Mouse (Mus musculus) kidney, adult 11 months (tissue): ENCODE data around the gene Syf2.

Experiments used
- DNase-seq: peaks from one replicate; pipeline ENCODE4 v3.0.0; 2022

Syf2 gene

DNA sequence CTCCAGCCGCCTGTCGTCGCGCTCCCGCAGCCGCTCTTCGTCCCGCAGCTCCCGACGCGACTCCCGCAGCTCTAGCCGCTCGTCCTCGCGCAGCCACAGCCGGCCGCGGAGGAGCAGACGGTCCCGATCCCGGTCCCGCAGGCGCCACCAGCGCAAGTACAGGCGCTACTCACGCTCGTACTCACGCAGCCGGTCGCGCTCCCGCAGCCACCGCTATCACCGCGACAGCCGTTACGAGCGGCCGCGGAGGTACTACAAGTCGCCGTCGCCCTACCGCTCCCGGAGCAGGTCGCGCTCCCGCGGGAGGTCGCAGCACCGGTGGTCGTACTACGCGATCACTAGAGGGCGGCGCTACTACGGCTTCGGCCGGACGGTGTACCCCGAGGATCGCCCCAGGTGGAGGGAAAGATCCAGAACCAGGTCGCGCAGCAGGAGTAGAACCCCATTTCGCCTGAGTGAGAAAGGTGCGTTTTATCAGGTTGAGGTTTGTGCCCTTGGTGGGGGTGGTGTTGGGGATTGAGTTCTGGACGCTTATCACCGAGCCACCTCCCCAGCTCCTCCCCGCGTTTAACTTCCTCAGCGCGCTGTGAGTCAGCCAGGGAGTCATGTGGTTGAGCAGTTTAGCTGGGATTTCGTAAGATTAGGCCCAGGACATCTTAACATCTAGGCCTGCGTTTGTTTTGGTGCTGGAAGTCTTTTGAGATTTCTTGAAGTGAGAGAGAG, 6.5 kb upstream of the Syf2 start:
- DNase-seq = peak; percentile 59

DNA sequence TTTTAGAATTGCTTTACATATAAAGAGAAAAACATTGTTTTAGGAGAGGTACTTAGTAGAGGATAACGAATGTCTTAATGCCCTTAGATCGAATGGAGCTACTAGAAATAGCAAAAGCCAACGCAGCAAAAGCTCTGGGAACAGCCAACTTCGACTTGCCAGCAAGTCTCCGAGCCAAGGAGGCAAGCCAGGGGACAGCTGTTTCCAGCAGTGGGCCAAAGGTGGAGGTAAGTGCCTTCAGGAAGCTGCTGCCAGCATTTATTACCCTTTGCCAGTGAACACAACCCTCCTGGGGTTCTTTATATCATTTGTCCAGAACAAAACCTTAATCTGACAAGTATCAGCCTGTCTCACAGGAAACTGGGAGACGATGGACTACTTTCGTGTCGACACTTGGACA, 5.5 kb upstream of the Syf2 start:
- peak; percentile 52 for DNase-seq

DNA sequence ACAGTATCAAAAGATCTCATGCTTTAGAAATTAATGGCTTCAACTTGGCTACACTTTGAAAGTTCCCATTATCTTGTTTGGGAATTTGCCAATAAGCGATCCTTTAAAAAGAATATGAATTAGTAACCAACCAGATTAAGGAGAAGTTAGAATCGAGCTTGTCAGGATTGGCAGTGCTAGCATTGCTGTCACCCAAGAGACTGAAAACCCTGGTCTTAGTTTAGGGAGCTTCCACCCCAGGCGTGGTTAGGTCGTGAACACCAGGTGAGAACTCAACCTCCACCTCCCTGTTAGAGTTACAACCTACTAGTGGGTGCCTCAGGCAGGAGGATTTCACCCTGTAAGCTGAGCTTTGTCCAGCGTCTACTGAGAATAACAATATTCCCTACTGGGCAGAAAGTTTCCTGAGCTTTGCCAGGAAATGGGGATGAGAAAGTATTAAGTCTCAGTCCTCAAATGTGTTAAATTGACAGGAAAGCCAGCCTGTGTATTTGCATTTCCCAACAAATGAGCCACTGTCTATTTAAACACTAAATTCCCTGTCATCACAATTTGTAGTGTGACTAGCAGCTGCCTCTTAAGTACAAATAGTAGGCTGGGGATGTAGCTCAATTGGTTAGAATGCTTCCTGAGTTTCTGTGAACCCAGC, 2.8 kb upstream of the Syf2 start:
- DNase-seq = no peak

DNA sequence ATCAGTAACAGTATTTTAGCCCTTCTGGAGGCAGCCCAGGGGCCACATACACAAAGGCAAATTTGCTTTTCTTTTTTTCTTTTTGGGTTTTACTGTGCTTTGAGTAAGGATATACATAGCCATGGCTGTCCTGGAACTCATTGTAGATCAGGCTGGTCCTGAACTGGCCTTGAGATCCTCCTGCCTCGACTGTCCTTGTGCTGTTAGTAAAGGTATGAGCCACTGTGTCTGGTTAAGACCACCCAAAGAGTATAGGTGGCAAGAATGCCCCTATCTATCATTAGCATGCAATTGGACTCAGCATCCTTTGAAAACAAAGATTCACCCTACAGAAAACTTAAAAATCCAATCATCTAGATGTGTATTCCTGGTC, 2.2 kb upstream of the Syf2 start:
- DNase-seq = no peak

DNA sequence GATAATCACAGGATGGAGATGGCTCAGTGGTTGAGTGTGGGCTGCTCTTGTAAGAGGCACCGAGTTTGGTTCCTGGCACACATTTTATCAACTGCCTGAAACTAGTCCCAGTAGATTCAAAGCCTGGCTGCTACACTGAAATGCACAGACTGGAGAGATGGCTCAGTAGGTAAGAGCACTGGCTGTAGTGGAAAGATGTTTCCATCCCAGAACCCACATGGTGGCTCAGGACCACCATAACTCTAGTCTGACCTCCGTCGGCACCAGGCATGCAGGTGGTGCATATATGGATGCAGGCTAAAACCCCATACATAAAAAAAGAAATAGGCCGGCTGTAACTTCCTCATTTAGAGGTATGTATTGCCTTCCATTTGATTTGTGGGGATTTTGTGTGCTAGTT, 1.2 kb upstream of the Syf2 start:
- no peak for DNase-seq

DNA sequence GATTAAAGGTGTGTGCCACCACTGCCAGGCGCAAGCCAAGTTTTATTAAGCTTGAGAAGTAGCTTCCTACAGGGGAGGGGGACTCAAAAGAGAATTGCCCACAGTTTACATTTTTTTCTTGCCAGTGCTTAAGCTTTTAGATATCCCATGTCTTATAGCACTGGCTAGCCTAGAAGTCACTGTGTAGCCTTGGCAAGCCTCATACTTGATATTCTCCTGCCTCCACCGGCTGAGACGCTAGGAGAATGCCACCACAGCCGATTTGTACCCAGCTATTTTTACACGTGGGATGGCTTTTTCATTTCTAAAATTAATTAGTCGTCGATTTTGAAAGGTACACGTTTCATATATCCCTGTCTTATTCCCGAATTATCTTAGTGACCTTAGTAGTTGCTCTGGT, 508 bp upstream of the Syf2 start:
- no peak for DNase-seq

DNA sequence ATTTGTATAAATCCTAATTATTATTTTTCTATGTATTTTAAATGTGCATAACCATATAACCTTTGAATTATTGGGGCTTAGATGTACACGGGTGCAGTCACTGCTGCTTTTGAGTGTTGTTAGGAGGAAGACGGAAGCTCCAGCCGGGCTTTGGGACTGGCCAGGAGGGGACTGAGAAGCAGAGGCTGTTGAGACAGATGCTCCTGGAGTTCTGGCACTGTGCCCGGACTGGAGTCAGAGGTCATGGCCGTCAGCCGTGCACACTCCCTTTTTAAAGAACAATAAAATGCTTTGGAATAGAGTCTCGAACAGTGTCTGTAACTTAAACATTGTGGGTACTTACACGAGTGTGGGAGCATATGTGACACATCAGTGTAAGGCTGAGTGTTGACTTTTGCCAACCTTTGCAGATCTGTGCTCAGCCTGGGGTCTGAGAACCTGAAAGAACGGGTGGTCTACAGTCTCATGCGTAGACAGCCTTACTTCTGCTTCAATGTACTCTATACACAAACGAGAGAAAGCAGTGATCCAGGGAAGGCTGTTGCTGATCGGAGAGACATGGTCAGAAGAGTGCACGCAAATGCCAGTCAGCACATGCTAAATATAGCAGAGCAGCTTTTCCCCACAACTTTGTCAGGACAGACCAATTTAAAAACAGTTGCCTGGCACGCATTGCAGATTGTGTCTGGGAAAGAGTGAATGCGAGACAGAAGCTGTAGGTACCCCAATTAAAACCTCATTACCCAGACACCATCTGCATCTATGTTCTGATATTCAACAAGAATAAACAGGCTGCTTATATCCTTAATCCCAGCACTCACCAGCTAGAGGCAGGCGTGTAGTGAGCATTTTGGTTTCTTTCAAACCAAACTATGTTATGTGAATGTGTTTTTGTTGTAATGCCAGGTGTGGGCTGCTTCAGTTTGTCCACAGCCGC, 6.8 kb downstream of the Syf2 start:
- no peak for DNase-seq

DNA sequence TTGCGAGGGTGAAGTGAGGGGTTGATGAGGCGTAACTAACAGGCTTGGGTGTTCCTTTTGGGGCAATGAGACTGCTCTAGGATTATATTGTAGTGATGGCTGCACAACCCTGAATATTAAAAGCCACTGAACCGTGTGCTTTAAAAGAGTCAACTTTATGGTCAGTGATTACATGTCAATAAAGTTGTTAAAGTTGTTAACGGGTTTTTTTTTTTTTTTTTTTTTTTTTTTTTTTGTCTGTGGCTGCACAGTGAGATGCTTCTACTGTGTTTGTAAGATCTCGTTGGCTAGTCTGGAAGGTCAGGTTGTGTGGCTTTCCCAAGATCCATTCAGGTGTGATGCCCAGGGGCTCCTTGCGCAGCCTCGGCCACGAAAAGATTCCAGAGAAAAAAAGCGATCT, 9.2 kb downstream of the Syf2 start:
- no peak for DNase-seq

DNA sequence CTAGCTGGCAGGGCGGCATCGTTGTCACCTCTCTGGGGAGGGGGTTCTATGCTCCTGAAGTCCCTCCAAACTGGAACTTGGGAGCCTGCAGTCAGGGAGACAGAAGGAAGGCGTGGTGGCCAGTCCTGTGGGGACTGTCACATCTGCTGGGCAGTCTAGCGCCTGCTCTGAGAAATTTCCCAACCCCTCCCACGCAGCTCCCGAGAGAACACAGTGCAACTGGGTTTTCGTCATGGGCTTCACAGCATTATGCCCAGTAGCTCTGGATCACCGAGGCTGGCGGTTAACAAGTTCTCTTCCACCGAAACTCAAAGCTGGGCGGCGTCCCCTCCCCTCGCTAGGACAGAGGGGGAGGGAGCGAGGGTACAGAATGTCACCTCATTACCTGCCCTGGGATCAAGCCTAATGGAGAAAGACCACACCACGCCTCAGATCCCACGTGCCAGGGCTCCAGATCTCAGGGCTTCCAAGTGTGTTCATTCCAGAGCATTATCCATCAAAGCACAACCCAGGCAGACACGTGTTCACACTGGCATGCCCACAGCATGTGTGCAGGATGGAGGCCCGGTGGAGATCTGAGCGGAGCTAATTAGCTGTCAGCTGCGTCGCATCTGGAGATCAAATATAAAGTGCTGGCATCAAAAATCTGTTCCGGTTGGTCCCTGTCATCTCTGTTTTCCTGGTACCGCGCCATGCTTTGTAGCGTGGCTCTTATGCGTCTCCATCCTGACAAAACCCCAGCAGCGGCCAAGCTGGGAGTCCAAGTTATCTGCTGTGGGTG, 13.2 kb downstream of the Syf2 start:
- DNase-seq = no peak

DNA sequence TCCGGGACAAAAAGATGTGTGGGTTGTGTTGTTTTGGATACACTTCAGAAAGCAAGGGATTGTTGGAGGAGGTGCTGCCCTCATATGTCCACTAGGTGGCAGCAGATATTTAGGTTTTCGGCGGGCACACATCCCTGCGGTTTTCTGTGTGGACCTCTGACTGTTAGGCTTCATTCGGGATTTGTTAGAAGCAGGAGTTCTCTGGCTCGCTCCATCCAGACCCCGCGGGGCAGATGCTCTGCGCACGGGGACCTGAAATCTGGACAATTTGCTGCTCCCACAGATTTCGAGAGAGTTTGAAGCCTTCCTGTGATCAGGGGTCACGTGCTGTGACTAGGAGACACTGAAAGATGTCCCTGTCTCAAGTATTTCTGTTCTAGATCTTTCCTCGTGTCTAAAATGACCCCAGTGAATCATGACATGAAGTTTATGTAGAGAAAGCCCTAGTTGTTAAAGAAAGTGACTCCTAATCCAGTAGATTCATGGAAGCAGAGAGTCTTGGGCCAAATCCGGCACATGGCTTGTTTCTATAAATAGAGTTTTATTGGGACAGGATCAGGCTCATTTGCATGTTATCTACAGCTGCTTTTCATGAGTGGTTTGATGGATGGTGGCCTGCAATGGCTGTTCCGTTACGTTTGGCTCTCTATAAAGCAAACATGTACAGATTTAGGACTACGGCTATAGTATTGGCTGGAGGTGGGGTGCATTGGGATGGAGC, 15.5 kb downstream of the Syf2 start:
- DNase-seq = peak; percentile 40

DNA sequence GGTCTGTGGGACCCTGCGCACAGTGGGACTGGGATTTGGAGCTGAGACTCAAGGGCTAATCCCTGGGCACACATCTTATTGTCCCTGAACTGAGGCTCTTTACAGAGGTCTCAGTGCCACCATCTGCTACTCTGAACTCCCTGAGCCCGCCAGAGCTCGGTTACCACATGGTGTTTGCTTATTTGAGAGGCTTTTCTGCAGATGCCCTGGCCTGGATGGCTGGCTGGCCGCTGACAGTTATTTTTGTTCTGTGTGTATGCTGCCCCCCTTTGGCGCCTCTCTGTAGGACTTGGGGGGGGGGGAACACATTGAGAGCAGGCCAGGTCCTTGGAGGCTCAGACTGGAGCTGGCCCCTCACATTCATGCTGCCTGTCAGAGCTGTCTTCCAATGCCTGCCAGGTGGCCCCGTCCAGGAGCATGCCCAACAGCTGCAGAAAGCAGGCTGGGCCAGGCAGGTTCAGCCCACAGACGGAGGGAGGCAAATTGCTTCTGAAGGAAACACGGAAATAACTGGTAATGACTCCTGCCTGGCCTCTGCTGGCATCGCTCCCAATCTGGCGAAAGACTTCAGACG, 19.9 kb downstream of the Syf2 start:
- DNase-seq = peak; percentile 42

DNA sequence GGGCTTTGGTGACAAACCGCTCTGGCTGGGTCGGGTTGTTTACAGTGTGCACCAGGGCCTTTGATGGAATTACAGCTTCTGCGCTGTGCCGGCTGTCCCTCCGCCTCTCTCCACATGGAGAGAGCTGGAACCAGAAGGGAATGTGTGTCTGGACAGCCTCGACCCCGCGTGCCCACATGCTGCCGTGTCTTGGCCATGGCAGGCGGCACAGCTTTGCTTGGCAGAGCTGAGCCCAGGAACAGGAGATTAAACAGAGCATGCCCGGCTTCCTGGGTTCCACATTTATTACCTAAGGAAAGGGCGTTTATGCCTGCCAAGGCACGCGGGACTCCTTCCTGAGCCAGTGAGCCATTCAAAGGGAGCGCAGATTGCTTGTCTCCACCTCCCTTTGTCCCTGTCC, 23.8 kb downstream of the Syf2 start:
- DNase-seq = no peak

DNA sequence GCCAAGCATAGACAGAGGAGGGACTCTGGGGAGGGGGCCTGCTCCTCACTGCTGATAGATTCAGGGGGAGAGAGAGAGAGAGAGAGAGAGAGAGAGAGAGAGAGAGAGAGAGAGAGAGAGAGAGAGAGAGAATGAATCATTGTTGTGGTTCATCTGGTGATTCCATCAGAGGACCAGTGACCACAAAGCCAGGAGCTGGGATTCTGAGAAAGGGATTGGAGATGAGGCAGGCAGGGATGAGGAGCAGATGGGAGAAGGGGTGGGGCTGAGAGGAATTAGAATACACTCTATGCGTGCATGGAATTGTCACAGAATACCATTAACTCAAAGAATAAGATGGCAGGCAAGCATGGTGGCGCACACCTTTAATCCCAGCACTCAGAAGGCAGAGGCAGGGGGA, 24.5 kb downstream of the Syf2 start:
- DNase-seq = no peak

DNA sequence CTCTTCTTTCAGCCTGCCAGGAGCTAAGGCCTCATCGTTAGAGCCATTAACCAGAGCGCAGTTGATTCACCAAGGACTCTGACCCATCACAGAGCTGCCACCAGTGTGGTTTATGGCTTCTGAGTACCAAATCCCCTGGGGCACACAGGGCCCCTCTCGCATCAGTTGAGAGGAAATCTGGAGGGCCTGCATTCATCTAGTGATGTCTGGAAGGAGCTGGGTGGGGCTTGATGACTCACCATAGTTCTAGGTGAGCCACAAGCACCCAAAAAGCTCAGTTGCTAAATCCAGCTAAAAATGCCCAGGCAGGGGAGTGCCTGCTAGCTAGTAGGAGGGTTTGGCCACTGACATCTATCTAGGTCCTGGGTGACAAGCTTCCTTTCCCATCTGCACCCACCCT, 25.1 kb downstream of the Syf2 start:
- no peak for DNase-seq

DNA sequence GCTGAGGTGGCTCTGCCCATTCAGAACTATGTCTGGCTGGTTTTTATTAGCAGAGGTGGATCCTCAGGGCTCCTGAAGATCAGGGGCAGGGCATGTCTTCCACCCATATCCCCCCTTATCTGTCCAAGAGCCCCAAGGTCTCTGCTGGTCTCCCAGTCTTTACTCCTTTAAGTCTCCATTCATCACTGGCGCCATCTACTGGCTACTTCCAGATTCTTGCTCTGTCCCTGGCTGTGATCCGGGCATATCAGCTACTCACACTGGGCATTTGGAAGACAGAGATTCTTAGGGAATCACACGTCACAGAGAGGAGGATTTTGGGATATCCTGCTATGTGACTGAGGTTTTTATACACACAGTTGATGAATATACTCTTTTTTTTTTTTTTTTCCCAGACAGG, 25.6 kb downstream of the Syf2 start:
- DNase-seq = peak; percentile 49

DNA sequence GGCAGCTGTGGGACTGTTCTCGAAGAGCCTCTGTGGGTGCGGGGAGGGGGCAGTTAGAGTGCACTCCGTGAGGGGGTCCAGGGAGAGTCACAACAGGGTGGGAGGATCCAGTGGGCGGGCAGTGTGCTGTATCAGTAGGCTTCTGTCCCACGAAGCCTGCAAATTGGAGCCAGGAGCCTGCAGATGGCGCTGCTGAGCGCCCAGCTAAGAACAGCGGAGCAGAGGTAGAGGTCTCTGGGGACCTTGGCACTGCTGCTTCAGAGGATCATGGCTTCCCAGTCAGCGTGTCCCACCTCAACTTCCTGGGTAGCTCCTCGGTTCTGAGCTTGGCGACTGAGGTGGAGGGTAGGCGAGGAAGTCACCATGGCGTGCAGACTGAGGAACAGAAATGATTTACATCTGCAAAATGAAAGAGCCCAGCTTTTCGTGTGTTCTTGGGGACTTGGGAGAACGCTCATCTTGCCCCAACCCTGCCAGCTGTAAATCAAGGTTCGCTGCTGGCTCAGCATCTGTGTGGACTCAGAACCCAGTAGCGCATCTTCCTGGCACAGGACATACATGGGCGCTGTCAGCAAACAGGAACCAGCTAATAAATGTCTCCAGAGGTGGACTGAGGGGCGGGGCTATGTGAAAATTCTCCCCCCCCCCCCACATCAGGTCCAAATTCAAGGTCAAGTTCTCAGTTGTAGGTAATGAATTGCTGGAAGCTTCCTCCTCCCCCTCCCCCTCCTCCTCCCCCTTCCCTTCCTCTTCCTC, 32.5 kb downstream of the Syf2 start:
- DNase-seq = peak; percentile 13

DNA sequence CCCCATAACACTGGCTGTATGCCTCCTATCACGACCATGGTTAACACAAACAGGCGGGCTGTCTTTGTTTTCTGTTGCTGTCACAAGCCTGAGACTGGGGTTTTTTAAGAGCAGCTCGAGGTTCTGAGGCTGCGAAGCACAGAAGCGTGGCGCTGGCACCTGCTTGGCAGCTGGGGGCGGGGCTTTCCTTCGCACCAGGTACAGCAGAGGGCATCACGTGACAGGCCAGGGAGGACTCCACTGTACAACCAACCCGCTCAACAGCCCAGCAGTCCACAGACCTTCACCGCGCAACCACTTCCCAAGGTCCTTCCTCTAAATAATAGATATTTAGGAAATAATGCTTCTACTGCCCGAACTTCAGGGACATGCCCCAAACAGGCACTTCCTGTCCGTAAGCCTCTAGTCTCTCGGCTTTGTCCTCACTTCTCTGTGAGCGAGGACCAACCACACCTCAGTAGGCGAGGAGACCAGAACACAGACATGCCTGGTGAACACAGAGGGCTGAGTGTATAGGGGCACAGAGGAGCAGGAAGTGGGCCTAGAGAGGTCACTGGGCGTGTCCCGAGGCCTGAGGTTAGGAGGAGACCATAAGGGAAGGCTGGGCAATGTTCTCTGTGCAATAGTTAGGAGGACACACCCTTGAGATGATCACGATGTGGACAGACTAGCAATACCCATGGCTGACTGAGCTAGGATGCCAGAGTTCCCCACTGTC, 37.3 kb downstream of the Syf2 start:
- peak; percentile 29 for DNase-seq

DNA sequence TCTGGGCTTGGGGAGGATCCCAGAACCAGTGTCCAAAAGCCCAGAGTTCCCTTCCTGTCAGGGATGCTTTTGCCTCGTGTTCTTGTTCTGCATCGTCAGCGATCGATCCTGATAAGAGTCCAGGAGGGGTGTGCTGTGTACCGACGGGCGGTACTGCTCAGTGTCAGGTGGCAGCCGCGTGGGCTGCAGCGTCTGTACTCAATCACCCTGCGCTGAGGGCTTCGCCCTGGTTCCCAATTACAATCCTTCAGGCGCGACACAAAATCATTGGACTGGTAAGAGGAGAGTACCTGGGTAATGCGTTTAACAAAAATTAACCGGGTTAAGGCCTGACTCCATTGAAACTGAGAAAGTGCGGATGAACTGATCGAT, 37.9 kb downstream of the Syf2 start:
- no peak for DNase-seq

DNA sequence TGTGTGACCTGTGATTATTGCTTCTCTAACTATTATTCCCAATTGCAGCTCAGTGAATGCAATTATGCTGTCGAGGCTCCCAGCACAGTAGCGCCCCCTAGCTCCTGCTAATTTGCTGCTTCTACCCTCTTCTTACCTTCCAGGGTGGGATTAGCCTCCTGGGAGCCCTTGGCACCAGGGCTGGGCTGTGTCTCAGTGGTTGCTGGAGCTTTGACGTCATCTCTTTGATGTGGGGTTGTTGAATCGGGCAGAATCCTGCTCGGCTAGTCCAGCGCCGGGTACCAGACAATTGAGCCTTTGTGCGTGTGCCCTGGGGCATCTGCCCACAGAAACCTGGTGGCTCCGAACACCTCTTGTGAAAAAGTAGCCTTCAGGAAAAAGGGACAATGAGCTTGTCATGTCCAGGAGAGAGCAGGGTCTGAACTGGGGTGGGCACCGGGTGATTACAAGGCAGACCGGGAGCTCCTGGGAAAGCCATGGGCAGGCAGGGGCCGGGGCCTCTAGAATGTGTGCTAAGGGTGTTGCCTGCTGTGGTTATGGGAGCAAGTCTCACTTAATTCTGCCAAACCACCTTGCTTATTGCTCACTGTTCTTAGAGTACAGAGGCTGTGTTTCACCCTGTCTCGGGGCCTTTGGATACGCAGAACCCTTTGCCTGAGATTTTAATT, 44.7 kb downstream of the Syf2 start:
- no peak for DNase-seq

DNA sequence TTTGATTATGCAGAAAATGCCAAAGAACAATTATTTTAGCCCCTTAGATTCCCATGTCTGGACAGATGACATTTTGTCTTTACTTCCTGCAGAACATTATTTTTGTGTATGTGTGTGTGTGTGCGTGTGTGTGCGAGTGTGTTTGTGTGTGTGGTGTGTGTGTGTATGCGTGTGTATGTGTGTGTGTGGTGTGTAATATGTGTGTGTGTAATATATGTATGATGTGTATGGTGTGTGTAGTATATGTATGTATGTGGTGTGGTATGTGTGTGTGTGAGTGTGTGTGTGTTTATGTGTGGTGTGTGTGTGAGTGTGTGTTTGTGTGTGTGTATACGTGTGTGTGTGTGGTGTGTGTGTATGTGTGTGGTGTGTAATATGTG, 45.2 kb downstream of the Syf2 start:
- no peak for DNase-seq
